Mouse (Mus musculus): Measurements from ENCODE around the gene Sfxn2. TPM values are rescaled to one million over a fixed set of nuclear protein-coding genes. Genes with fewer than 3 reads are reported as not detected.
A peak's percentile ranks its signal among the peaks of the same experiment; 100 is the strongest.

Gene Sfxn2
- total and polyA plus RNA-seq, 3 experiments, result 2.3 to 3.6 (median 2.4) TPM

DNA sequence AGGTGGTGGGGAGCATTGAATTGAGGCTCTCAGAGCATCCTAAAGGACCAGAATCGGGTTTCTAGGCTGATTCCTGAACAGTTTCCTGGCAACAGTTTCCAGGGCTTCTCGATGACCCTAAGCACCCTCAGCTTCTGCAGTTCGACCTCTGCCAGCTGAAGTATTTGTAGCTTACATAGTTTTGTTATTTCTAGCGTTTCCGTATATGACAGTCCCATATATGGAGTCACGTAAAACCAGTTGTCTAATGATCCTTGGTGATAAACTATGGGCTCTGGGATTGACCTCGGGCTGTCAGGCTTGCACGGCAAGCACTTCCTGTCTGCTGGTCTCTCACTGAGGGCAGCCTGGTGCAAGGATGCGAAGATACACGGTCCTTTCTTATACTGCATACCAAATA is 52.4 kb downstream of the Sfxn2 start:
- Histone ChIP-seq H3K4me1 (ENCODE audit: control insufficient read depth, insufficient read depth, low read length) (peaks cover 41% of the 10 kb centered on the region), H3K4me3 (no peak overlapping the region), H3K36me3 (ENCODE audit: control insufficient read depth, insufficient read depth, low read length) (no peaks in the 10 kb centered on the region; the same call in 1 of the 2 replicates), H3K27me3 (ENCODE audit: control insufficient read depth, insufficient read depth, low read length) (no peaks in the 10 kb centered on the region), H3K79me2 (replicated peaks; ENCODE audit: control insufficient read depth, insufficient read depth, low read length) (peaks cover 2% of the 10 kb centered on the region), H3K27ac (no peak overlapping the region; the same call in 1 of the 2 replicates), H3K9ac (ENCODE audit: low read depth, low read length) (no peak overlapping the region)
- DNase-seq, result no peak
- 33% methylated on average over 10 of the region's 10 CpGs for WGBS
- no peak for TF ChIP-seq POLR2A (IDR thresholded peaks at IDR 0.05; ENCODE audit: insufficient read depth, low read depth, low read length)
- TF ChIP-seq CTCF (IDR thresholded peaks at IDR 0.05), result no peak
- no peak for TF ChIP-seq EP300 (IDR thresholded peaks at IDR 0.05; ENCODE audit: insufficient read depth, low read depth, low read length)
- intact Hi-C loops (cut with DNase I), result no loop called here

DNA sequence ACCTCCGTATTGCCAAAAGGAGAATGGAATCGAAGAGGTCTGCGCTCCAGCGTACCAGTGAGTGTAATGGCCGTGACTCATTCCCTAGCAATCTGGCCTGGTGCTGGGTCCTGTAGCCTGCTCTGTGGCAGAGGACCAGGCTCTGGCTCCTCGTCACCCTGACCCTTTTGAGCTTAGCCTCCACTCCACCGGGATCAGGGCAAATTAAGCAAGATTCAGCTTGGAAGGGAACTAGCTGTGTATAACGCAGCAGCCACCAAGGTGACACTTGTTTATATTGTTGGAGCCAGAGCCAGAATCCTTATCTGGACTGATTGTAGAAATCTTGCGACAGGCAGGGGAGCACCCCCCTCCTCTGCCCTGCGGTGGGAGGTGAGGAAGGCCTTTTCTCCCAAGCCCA is 55.2 kb downstream of the Sfxn2 start:
- Histone ChIP-seq H3K27ac (peak overlapping the region; percentile 62), H3K4me3 (peak overlapping the region; percentile 10; the same call in 1 of the 2 replicates), H3K4me1 (ENCODE audit: control insufficient read depth, insufficient read depth, low read length) (peaks cover 27% of the 10 kb centered on the region), H3K36me3 (ENCODE audit: control insufficient read depth, insufficient read depth, low read length) (no peaks in the 10 kb centered on the region), H3K27me3 (ENCODE audit: control insufficient read depth, insufficient read depth, low read length) (no peaks in the 10 kb centered on the region), H3K79me2 (replicated peaks; ENCODE audit: control insufficient read depth, insufficient read depth, low read length) (peaks cover 13% of the 10 kb centered on the region), H3K9ac (ENCODE audit: low read depth, low read length) (peak overlapping the region; percentile 0; the same call in 1 of the 2 replicates)
- TF ChIP-seq CTCF (IDR thresholded peaks at IDR 0.05) (no peak), EP300 (IDR thresholded peaks at IDR 0.05; ENCODE audit: insufficient read depth, low read depth, low read length) (no peak), POLR2A (IDR thresholded peaks at IDR 0.05; ENCODE audit: insufficient read depth, low read depth, low read length) (no peak)
- DNase-seq, result peak; percentile 52 to 74
- 36% methylated on average over 10 of the region's 10 CpGs for WGBS
- intact Hi-C loops (cut with DNase I), result no loop called here

DNA sequence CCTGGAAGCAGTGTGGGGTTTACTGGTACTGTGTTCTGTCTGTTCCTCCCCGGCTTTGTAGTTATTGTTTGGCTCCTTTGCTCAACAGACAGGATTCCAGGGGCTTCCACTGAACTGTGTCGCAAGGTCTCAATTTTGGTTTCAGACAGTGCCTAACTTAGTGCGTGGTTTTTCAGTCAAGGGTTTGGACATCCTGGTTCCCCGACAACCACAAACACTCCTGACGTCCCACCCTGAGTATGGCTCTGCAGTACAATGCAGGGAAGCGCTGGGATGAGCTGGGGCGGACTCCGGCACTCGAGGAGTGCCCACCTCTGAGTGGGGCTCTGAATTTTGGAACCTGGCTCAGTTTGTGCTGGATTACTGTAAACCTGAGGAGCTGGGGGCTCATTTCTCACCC is 56.6 kb downstream of the Sfxn2 start:
- intact Hi-C loops (cut with DNase I), result no loop called here
- H3K27ac ChIP-seq, result peak overlapping the region; percentile 40; the same call in 1 of the 2 replicates
- H3K4me1 ChIP-seq (ENCODE audit: control insufficient read depth, insufficient read depth, low read length), result peaks cover 26% of the 10 kb centered on the region
- H3K27me3 ChIP-seq (ENCODE audit: control insufficient read depth, insufficient read depth, low read length), result no peaks in the 10 kb centered on the region
- no peak overlapping the region for H3K9ac ChIP-seq (ENCODE audit: low read depth, low read length)
- no peak for DNase-seq
- TF ChIP-seq CTCF (IDR thresholded peaks at IDR 0.05), result no peak
- no peak for TF ChIP-seq EP300 (IDR thresholded peaks at IDR 0.05; ENCODE audit: insufficient read depth, low read depth, low read length)
- no peak for TF ChIP-seq POLR2A (IDR thresholded peaks at IDR 0.05; ENCODE audit: insufficient read depth, low read depth, low read length)
- WGBS, result 23% methylated on average over 9 of the region's 9 CpGs
- H3K4me3 ChIP-seq, result no peak overlapping the region
- peaks cover 2% of the 10 kb centered on the region; the same call in 1 of the 2 replicates for H3K36me3 ChIP-seq (ENCODE audit: control insufficient read depth, insufficient read depth, low read length)
- peaks cover 11% of the 10 kb centered on the region for H3K79me2 ChIP-seq (replicated peaks; ENCODE audit: control insufficient read depth, insufficient read depth, low read length)

DNA sequence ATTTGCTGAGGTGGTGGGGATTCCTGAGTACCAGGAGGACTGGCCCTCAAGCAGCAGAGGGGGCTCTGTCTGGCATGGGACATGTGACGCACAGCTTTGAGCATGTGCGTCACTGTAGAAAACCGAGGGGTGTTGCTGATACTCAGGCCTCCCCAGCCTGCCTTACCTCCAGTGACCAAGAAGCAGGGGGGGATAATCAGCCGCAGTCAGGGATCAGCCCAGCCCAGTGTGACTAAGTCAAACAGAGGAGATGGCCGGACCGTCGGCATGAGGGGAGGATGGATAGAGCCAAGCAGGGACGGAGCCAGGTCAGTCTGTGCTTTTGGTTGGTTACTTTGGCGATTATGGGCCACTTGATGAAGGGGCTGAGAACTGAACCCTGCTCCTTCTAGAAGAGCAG is 58.5 kb downstream of the Sfxn2 start:
- 67% methylated on average over 9 of the region's 9 CpGs for WGBS
- intact Hi-C loops (cut with DNase I), result no loop called here
- DNase-seq, result peak in 1 of 2 experiments; percentile 26
- H3K9ac ChIP-seq (ENCODE audit: low read depth, low read length), result no peak overlapping the region
- TF ChIP-seq CTCF (IDR thresholded peaks at IDR 0.05) (no peak), POLR2A (IDR thresholded peaks at IDR 0.05; ENCODE audit: insufficient read depth, low read depth, low read length) (no peak), EP300 (IDR thresholded peaks at IDR 0.05; ENCODE audit: insufficient read depth, low read depth, low read length) (no peak)
- H3K36me3 ChIP-seq (ENCODE audit: control insufficient read depth, insufficient read depth, low read length), result peaks cover 5% of the 10 kb centered on the region; the same call in 1 of the 2 replicates
- H3K79me2 ChIP-seq (replicated peaks; ENCODE audit: control insufficient read depth, insufficient read depth, low read length), result peaks cover 11% of the 10 kb centered on the region
- no peaks in the 10 kb centered on the region for H3K27me3 ChIP-seq (ENCODE audit: control insufficient read depth, insufficient read depth, low read length)
- no peak overlapping the region for H3K4me3 ChIP-seq
- peaks cover 26% of the 10 kb centered on the region for H3K4me1 ChIP-seq (ENCODE audit: control insufficient read depth, insufficient read depth, low read length)
- no peak overlapping the region for H3K27ac ChIP-seq

DNA sequence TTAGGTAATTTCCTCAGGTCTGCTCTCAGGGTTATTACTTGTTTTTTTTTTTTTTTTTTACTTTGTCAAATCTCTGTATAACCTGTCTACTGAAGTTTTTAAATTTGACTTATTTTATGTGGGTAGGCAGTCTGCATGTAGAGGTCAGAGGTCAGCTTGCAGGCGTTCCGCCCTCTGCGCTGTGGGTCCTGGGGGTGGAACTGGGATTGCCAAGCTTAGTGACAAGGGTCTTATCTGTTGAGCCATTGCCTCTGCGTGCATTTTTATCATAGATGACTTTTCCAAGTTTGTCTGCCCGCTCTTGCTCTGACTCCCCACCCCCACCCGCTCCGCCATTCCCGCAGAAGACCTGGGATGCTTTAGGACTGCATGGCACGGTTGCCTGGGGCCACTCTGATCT is 62.6 kb downstream of the Sfxn2 start:
- H3K4me3 ChIP-seq, result no peak overlapping the region
- H3K36me3 ChIP-seq (ENCODE audit: control insufficient read depth, insufficient read depth, low read length), result peaks cover 5% of the 10 kb centered on the region; the same call in 1 of the 2 replicates
- H3K79me2 ChIP-seq (replicated peaks; ENCODE audit: control insufficient read depth, insufficient read depth, low read length), result peaks cover 8% of the 10 kb centered on the region
- H3K27me3 ChIP-seq (ENCODE audit: control insufficient read depth, insufficient read depth, low read length), result no peaks in the 10 kb centered on the region
- intact Hi-C loops (cut with DNase I), result no loop called here
- TF ChIP-seq POLR2A (IDR thresholded peaks at IDR 0.05; ENCODE audit: insufficient read depth, low read depth, low read length) (no peak), CTCF (IDR thresholded peaks at IDR 0.05) (no peak), EP300 (IDR thresholded peaks at IDR 0.05; ENCODE audit: insufficient read depth, low read depth, low read length) (no peak)
- peaks cover 18% of the 10 kb centered on the region for H3K4me1 ChIP-seq (ENCODE audit: control insufficient read depth, insufficient read depth, low read length)
- 26% methylated on average over 9 of the region's 9 CpGs for WGBS
- H3K9ac ChIP-seq (ENCODE audit: low read depth, low read length), result no peak overlapping the region
- DNase-seq, result no peak
- H3K27ac ChIP-seq, result peak overlapping the region; percentile 65

DNA sequence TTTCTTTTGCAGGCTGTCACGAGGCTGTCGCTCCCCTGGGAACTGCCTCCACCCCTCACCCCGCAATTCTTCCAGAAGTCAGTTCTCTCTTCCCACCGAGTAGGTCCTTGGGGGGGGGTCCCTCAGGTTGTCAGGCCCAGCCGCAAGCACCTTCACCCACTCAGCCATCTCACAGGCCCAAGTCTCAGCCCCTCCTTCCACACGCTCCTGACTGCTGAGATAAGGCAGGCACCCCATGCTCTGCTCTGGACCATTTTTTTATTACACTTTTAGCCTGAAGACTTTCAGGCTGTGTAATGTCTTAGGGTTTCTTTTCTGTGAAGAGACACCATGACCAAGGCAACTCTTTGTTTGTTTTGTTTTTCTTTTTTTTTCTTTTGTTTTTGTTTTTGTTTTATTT is 64.4 kb downstream of the Sfxn2 start:
- peaks cover 33% of the 10 kb centered on the region for H3K4me1 ChIP-seq (ENCODE audit: control insufficient read depth, insufficient read depth, low read length)
- H3K36me3 ChIP-seq (ENCODE audit: control insufficient read depth, insufficient read depth, low read length), result peaks cover 5% of the 10 kb centered on the region; the same call in 1 of the 2 replicates
- no peak overlapping the region for H3K9ac ChIP-seq (ENCODE audit: low read depth, low read length)
- TF ChIP-seq CTCF (IDR thresholded peaks at IDR 0.05) (no peak), EP300 (IDR thresholded peaks at IDR 0.05; ENCODE audit: insufficient read depth, low read depth, low read length) (no peak), POLR2A (IDR thresholded peaks at IDR 0.05; ENCODE audit: insufficient read depth, low read depth, low read length) (no peak)
- H3K79me2 ChIP-seq (replicated peaks; ENCODE audit: control insufficient read depth, insufficient read depth, low read length), result peaks cover under 1% of the 10 kb centered on the region
- no peaks in the 10 kb centered on the region for H3K27me3 ChIP-seq (ENCODE audit: control insufficient read depth, insufficient read depth, low read length)
- H3K27ac ChIP-seq, result no peak overlapping the region; the same call in 1 of the 2 replicates
- peak in 1 of 2 experiments; percentile 20 for DNase-seq
- WGBS, result 70% methylated on average over 6 of the region's 6 CpGs
- H3K4me3 ChIP-seq, result no peak overlapping the region
- intact Hi-C loops (cut with DNase I), result no loop called here
